Mouse (Mus musculus) layer of hippocampus, adult 8-10 months (tissue): ENCODE results near the gene Syngr2. TPM values are rescaled to one million over a fixed set of nuclear protein-coding genes. Genes with fewer than 3 reads are reported as not detected.
A peak's percentile ranks its signal among the peaks of the same experiment; 100 is the strongest.

ENCODE experiments used
- DNase-seq, 2 experiments: peaks; one replicate each; pipeline ENCODE4 v3.0.0; 2022; ENCODE audit warnings: low spot score in 2 of 2
- total RNA-seq, 4 experiments: library from RNA; stranded (reverse); gene quantifications; 2 replicates each; pipeline ENCODE4 v1.2.4; 2022

Gene Syngr2
- 10 to 100 TPM; 11.4 to 33.5 (median 24.5) TPM for total RNA-seq

DNA sequence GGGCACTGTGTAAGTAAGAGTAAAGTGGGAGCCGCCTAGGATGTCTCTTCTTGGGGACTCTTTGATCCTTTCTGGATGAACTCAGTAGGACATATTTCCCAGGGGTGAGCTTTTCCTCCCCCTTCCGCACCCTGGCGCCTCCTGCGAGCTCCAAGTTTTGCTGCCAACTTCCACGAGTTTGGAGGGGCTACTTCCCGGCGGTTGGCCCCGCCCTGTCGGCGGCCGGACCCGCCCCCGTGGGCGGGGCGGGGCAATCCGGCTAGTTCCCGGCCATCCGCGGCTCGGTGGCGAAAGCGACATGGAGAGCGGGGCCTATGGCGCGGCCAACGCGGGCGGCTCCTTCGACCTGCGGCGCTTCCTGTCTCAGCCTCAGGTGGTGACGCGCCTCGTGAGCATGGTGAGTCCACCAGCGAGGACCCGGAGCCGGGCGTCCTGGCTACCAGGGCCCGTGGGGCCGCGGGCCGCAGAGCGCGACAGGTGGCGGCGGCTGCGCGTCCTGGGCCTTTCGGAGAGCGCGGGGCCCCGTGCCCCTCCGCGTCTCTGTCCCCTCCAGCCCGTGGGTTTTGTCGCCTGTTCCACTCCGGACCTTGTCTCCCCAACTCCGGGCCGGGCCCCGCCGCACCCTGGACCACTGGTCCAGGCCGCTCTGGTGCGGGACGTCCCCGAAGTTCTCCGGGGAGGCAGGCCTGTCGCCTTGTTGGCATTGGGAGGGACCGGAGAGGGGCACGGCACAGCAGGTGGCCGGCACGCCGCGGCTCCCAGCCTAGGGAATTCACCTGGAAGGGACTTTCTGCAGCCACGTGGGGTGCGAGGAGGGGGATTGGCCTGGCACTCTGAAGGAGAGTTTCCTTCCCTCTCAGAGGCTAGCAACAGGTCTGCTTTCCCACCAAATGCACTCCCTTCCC is at the start of gene Syngr2, which contains the start of gene Gm20708:
Gene Syngr2 (plus strand): TSS at position 262 of the 905 bp plus-strand sequence.
Gene Gm20708 (plus strand): TSS at position 262 of the 905 bp plus-strand sequence.
- no peak for DNase-seq

DNA sequence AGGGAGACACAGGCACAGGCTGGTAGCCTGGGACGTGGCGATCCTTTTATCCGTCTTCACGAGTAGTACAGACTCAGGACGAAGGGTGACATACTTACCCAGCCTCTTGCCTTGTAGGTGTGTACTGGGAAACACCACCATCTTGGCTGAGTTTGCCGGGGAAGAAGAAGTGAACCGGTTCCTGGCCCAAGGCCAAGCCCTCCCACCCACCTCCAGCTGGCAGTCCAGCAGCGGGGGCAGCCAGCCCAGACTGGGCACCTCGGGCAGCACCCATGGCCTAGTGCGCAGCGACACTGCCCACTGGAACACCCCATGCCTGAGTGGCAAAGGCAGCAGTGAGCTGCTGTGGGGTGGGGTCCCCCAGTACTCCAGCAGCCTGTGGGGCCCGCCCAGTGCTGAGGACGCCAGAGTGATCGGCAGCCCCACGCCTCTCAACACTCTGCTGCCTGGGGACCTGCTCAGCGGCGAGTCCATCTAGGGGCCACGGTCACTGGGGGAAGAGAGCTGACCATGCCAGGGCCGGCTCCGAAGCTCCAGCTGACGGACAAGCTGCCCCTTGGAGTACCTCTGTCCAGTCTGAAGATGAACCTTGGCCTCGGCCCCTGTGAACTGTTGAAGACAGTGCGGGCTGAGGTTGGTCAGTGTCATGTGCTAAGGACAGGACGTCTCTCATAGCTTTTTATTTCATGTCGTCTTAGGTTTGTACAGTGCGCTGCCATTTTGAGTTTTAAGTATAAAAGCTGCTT is 48.9 kb upstream of the Syngr2 start:
- no peak for DNase-seq

DNA sequence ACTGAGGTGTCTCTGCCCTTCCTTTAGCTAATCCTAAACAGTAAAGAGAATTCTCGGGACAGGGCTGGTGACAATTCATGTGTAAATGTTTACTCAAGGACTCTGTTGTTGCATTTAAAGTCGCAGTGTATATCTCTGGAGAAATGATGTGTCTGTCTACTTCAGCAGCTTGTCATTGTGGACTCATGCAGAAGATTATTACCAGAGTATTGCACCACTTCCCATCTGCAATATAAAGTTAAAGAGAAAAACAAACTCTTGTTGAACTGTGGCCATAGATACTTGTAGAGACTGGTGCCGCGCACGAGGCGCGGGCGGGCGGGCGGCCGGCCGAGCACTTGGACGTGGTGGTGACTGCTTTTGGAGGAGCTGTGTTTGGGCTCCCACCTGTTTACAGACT is 47.7 kb upstream of the Syngr2 start:
- no peak for DNase-seq

DNA sequence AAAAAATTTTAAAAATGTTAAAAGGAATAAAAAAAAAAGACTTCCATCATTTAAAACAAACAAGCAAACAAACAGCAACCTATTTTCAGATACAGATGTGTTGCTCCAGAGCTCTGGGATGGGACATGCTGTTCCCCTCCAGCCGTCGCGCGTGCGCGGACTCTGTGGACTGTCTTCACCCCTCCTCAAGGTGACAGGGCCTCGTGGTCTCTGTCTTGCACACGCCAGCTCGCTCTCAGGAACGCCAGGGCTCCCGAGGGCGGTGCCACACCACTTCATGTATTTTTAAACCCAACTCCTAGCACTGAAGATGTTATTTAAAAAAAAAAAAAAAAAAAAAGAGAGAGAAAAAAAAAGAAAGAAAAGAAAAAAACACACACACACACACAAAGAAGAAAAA is 47.2 kb upstream of the Syngr2 start:
- DNase-seq = no peak

DNA sequence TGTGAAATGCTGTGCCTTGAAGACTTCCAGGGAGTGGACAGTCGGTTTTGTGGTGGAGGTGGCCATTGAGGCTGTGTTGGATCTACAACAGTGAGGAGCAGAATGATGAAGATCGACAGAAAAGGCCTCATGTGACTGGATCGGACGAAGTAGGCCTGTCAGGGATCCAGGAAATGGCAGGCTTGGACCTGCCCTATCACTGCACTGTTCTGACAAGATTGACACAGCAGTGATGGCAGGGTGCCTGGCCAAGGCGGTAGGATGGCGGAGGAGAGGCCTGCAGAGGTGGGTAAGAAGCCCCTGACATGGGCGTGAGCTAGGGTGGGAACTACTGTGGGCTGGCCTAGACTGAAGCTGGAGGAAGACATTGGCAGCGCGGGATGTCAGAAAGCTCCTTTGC is 45.1 kb upstream of the Syngr2 start:
- DNase-seq = no peak

DNA sequence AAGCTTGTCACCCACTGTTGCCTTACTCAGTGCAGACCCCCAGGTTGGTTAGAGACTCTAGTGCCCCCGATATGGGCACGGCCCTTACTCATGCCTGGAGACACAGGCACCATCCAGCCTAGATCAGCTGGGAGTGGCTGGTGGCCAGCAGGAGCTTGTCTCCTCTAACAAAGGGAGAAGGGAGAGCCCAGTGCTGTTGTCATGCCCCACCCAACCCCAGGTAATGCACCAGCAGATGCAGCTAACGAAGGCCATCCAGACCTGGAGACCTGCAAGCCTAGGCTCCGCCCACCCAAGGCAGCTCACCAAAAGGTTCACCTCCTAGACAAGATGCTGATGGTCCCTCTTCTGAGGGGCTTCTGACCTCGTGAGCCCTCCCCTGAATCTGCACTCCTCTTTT is 44.1 kb upstream of the Syngr2 start:
- DNase-seq = no peak

DNA sequence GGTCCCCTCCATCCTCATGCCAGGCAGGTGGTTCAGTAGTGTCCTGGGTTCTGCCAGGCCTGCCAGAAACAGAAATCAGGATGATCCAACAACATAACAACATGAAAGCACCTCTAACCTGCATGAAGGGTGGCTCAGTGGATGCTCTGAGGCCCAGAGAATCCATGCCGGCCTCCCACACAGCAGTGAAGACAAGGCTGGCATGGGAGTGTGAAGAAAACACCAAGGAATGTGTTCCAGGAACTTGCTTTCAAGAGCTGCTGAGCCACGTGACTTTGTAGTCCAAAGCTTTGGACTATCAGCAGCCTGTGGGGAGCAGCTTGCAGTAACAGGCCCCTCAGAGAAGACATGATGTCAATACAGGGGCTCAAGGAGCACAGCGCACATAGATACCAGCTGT is 43.2 kb upstream of the Syngr2 start:
- DNase-seq = no peak

DNA sequence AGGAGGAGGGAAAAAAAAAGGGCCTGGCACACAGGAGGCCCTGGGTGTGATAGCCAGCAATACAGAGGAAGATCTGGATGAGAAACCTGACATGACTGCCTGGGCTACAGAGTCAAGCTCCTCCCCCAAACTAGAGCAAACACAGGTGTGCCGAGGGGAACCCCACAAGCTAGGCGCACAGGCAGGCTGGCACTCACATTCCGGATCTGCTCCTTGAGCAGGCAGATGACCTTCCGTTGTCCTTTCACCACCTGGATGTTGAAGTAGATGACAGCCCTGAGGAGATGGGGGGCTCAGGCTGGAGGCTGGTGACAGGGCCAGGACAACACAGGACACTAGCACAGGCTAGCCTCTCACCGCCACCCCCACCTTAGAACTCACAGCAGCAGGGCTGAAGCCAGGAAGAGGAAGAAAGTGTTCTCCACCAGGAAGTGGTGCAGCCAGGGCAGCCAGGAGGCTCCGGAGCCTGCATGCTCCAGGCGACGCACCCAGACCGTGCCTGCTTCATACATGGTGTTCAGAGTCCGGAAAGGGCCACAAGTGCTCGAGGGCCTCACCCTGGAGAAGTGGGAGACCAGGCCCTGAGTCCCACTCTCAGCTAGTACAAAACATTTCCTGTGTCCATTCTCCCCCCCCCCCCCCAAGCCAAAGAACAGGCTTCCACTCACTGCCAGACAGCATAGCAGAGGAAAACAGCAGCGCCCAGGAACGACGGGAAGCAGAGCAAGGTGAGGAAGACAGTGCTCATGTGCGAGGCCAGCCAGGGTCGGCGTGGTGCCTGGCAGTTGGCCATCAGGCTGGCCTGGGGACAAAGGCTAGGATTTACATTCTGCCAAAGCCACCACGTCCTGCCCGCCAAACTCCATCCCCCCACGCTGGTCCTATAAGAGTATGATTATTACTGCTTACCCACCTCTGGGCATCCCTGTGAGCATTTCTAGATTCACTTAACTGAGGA is 40.5 kb upstream of the Syngr2 start:
- DNase-seq = no peak

DNA sequence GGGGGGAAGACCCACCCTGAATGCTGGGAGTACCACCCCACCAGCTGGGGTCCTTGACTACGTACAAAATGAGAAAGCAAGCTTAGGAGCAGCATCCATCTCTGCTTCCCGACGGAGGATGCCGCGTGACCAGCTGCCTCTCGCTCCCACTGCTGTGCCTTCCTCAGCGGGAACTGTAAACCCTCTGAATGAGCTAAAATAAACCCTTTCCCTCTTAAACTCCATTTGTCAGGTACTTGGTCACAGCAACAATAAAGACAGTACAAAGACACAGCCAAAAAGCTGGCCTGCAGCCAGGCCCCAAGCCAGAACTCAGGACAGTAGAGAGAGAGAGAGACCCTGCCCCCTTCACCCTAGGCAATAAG is 39.8 kb upstream of the Syngr2 start:
- DNase-seq = no peak

DNA sequence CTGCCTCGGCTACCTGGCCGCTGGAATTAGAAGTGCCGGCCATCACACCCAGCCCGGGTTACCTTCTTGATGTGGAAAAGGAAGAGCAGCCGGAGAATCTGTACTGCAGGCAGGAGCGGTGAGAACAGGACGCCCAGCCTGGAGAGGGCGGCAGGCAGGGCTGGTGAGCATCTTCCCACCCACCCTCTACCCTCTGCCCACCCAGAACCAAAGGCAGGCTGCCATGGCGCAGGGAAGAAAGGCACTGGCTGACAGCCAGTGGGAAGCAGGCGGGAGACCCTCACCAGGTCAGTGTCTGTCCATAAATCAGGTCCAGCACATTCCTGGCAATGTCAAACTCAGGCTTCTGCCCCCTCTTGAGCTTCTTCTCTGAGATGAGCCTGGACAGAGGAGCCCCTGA is 39.1 kb upstream of the Syngr2 start:
- DNase-seq = no peak

DNA sequence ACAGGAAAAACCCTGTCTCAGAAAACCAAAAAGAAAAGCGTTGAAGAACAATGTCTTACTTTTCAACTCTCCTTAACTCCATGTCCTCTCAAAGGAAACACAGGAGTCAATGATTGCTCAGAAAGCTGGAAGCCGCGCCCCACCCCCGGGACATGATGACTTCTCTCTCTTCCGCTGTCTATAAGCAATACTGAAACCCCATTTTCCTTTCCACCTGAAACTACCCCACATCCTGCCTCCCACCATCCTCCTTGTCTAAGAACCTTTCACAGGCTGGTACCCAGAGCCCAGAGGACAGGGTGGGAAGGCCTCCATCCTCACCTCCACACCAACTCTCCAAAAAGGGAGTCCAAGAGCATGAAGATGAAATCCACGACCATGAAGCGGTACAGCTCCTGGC is 37.1 kb upstream of the Syngr2 start:
- DNase-seq = no peak

DNA sequence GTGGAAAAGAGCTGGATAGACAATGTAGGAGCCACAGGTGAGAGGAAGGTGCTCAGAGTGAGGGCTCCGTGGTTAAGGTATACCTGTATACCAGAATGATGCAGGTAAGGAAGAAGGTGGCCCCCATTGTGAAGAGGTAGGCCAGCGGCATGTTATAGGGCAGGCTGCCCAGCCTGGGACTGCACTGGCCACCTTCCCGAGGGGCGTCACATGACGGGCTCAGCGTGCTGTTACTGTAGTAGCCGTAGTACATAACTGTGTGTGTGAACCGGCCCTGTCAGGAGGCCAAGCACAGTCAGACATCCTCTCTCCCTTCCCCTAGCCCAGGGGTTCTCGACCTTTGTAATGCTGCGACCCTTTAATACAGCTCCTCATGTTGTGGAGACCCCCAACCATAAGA is 34.5 kb upstream of the Syngr2 start:
- no peak for DNase-seq

DNA sequence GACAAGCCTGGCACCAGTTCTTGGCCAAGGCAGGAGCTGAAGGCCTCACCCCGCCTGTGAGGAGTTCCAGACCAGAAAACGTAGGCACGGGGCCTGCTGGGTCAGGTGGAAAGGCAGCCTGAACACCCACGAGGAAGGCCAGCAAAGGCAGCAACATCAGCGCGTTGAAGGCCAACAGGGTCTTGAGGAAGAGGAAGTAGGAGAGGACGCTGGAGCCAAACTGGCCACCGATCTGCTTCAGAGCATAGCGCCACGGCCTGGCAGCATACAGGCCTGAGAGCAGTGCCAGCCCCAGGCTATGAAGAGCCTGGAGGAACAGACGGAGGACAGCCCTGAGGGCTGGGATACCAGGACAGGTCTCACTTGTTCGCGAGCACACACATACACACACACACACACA is 33.9 kb upstream of the Syngr2 start:
- DNase-seq = no peak

DNA sequence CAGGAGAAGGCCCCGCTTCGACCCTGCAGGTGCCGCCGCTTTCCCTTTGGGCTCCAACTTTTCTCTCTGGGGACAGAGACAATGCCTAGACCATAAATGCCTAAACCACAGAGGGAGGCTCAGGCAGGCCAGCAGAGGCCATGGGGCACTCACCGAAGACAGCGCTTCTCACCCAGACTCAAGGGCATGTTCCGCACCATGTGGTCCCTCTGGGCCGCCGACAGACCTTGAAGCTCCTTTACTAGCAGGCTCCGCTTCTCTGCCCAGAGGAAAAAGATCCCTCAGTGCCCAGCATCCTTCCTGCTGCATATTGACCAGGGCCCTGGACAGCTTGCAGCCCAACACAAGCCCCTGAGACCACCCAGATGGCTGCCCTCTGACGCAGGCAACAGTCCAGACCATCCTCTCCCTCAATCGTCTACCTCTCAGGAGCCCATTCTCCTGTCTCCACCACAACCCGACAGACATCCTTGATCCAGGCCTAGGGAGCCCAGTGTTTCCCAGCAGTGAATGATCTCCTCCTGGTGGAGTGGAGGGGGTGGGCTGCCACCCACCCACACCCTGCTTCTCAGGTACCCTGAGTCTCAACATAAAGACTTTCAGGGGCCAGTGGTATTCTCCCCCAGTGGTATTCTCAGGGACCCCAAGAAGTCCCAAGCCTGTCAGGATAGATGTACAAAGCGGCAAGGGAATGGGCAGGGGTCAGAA is 33.2 kb upstream of the Syngr2 start:
- no peak for DNase-seq

DNA sequence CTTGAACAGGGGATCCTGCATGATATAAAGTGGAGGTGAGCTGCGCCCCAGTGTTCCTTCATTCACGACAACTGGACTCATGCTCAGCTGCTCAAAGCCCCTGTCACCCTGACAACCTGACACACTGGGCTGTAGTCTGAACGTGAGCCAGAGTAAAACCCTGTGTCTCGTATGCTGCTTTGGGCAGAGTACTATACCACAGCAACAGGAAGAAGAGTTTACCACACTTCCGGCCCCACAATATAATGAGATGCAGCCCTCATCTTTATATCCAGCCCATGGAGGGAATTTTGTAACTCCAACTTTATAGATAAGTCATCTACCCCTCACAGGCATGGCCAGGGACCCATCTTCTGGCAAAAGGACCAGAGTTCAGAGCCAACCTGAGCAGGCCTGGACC is 32.4 kb upstream of the Syngr2 start:
- DNase-seq = no peak

DNA sequence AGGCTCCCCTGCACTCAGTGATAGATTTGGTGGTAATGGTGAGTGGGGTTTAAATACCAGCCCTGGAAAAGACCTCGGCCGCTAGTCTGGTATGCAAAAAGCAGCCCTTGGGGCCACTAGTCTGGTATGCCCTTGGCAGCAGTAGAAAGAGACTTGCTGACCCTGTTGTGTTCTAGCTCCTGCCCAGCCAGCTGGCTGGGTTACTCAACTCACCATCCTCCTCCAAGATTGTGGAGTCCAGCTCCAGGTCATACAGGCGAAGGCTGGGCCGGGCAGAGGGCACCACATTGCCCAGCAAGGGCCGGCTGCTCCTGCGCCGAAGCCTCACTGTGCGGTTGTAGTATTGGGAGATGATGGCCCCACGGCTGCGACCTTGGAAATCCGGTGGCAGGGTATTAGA is 31.4 kb upstream of the Syngr2 start:
- no peak for DNase-seq

DNA sequence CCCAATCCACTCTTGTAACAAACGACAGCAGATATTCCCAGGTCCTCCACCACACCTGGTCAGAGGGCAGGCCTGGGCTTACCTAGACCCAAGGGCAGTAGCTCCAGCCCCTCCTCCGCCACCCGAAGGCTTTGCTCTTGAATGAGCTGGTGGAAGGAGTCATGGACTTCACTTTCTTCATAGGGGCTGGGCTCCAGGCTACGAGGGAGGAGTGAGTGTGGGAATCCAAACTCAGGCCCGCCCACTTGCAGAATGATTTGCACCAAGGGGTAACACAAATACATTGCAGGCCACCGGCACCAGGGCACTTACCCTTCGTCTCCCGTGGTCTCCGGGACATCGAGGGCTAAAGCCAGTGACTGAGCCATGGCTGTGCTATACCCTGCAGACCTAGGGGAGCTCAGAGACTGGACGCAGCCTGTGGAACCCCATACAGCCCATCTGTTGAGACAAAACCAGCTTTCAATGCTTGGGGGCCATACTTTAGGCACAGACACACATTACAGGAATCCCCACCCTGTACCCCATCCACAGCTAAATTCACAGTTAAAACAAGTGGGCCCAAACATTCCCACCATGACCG is 30.5 kb upstream of the Syngr2 start:
- no peak for DNase-seq

DNA sequence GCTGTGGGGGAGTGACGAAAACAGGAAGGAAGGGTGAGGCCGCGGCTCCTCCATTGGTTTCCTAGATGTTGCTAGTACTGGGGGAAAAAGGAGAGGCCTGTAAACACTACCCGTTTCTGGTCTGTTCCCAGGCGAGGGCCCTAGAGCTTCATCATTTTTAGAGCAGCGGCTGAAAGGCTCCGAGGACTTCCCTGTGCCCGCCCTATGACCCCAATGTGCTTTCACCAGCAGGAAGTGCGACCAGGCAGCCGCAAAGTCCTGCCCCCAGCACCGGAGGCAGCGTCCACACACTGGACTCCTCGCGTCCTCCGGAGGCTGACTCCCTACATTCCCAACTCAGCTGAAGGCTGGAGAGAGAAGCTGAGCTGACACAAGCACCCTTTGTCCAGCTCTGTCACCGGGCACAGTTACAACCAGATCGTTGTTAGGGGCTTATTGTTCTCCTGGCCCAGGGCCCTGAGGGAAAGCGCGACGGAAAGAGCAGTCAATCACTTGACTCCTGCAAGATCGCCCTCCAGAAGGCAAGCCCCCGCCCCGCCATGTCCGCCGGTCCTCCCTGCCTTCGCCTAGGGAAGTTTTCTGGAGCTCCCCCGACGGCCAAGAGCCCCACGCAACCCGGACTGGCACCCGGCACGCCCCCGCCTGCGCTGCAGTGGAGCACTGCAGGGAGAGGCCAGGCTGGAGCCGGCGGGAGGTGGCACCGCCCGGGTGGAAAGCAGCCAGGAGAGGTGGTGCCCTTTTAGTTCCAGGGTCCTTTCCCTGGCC is 29.9 kb upstream of the Syngr2 start:
- peak; percentile 51 to 70 for DNase-seq

DNA sequence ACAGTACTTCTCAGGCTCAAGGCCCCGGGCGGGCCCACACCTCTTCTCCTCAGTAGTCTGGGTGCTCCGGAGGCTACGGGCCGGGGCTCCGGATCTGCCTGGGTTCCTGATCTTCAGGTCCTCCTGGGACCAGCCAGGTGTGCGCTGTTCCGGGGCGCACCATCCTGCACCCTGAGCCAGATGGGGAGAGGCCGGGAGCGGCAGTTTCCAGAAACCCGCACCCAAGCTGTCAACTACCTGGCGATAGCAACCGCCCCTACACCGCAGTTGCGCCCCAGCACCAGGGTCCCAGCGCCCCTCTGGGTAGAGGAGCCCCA is 29.3 kb upstream of the Syngr2 start:
- no peak for DNase-seq

DNA sequence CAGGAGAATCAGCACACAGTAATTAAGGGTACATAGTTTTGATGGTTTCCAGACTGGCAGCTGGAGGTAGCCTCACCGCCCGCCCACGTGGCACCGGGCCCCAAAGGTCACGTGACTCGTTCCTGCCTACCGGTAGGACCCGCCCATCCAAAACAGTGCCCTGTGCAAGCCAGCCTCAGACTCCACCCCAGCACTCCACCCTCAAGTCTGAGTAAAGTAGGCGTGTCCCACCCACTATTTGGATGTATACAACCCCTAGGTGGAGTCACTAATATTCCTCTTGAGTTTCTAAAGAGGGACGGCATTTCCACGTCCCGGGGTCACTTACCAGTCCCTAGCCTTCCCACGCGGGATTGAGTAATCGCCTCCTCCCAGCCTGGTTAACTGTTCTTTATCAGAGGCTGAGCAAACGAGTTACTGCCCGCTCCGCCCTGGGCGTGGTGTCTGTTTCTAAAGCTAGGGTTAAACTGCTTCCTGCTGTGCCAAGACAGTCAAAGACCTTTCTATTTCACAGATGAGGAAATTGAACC is 28.8 kb upstream of the Syngr2 start:
- DNase-seq = peak; percentile 36 to 46
